Mouse (Mus musculus) c-Kit-positive CD71-positive TER-119-positive erythroid progenitor cells, embryonic 14.5 days (primary cell): Measurements from ENCODE around the gene Rxfp3.

ENCODE experiments used
- DNase-seq: peaks from one replicate; pipeline ENCODE4 v3.0.0-alpha.2; 2013; ENCODE audit warnings: low spot score

Gene Rxfp3

DNA sequence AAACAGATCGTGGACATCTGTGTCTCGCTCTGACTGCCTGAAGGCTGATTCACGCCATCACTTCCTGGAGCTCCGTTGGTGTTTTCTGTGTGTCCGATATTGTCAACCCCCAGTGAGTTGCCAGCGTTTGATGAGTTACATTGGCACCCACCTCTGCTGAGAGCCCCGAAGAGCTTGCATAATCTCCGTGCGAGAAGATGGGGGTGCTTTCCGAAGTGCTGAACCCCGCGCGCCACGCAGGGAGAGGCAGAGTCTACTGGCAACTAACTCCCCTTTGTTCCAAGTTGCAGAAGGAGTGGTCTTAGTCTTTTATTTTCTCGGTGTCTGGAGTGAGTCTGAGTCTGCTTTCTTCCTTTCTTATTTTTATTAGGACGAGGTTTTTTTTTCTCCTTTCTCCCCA, at the start of gene Rxfp3:
Gene Rxfp3 (minus strand): TSS at position 281 of the 400 bp plus-strand sequence.
- no peak for DNase-seq

DNA sequence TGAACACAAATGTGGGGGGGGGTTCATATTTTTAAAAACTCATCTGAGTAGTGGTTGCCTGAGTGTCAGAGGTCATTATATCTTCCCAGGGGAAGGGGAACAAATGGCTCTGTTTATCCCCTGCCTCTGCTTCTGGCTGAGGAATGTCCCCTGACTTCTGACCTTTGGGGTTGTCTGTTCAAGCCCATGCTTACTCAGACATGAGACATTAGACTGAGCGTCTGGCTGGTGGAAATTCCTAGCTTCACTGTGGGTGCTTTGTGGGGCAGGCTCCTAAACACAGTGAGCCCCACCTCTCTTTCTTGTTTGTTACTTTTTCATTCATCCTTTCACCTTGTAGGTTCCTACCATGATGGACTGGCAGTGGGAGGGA, 47.2 kb upstream of the Rxfp3 start:
- no peak for DNase-seq

DNA sequence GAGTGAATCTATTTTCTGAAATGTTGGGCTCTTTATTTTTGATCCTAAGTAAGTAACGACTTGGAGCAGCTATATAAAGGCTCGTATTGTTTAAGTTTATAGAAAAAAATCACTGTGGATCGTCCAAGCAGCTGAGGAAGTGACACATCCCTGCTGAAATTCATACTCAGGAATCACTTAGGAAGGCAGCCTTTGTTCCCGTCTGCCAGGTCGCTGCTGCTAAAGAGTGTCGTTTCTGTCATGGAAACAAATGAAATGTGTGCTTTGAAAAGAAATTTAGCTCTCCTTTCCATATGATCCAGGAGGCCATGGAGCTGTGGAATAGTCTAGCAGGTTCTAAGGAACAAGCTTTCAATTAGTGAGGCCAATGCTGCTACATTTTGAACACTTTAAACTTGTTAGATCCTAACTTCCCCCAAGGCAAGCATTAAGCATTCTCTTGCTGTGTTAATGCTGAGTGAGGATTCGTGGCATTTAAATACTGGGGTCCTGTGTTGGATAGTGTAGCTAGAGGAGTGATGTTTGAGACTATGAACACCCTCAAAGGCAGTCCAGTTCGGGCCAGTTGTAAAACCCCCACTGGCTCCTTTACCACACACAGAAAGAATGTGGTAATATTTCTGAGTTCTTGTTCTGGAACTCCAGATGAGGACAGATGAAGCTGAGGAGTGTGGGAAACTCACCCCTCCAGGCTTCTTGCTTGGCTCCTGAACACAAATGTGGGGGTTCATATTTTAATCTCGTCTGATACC, 46.6 kb upstream of the Rxfp3 start:
- no peak for DNase-seq

- DNase-seq, result no peak
Observed at GRCm38 (mm10) chr15:11083678-11084077, 45.9 kb upstream of the Rxfp3 start.

DNA sequence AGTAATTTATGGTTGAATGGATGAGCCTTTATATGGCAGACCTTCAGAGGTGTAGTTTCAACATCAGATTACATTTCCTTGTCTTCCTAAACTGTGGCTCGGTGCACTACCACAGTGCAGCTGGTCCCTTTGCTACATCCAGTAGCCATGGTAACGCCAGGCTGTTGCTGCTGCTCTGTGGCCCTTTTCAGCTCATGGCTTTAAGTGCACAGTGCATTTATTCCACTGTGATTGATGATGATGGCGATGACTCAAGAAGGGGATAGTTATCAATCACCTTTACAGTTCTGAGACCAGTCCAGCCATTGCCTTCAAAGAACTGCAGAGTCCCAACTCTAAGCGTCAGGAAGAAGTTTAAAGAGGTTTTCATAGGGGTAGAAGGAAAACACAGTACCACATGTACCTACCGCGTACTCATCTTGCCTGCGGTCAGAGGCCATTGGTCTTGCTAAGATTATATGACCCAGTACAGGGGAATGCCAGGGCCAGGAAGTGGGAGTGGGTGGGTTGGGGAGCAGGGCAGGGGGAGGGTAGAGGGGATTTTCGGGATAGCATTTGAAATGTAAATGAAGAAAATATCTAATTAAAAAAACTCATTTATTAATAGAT, 45.3 kb upstream of the Rxfp3 start:
- DNase-seq, result no peak

- DNase-seq, result no peak
Observed at GRCm38 (mm10) chr15:11075726-11076361, 38.1 kb upstream of the Rxfp3 start.

DNA sequence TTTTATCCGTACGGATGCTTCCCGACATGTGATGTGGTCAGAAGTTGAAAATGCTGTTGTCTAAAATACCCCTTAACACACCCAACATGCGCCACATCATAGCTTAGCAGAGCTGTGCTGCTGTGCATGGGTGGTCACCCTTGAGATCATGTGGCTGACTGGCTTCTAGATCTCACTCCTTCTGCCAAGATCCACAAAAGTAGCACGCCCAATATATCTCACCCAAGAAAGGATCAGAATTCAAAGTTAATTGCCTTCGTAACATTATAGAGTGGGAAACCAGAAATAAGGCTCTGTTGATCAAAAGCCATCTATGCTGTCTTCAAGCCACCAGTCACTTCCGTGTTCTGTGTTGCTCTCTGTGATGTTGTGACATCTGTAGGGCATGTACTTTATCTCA, 30.1 kb upstream of the Rxfp3 start:
- DNase-seq, result no peak

GRCm38 (mm10) chr15:11066299-11066698, 28.5 kb upstream of the Rxfp3 start:
- no peak for DNase-seq

DNA sequence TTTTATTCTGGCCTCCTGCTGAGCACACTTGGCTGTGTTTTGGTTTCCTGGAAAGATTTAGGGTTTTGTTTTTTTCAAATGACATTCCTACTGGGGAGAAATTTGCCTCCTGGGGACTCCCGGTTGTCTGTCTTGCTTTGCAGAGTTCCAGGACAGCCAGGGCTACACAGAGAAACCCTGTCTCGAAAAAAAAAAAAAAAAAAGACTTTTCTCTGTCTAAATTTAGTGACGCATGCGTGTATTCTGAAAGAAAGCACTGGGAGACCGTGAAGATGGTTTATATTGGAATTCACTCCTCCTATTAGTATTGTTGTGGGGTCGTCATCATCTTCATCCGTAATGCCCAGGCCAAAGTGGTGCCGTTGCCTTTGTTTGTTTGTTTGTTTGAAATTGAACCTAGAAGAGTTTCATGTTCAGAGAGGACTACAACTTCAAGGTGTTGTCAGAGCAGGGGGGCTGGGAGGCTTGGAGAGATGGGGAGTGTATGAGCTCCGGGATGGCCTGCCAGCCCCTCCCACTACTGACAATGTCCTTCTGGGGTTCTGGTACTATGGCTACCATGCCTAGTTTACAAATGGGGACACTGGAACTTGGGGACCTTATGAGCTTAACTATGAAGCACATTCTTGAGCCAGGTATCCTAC, 27.9 kb upstream of the Rxfp3 start:
- no peak for DNase-seq

GRCm38 (mm10) chr15:11064558-11065411, 27.0 kb upstream of the Rxfp3 start, which contains the start of gene Adamts12:
Adamts12 (plus strand) TSS chr15:11064790.
- DNase-seq, result no peak

- DNase-seq, result no peak
Observed at GRCm38 (mm10) chr15:11064160-11064557, 26.4 kb upstream of the Rxfp3 start.

GRCm38 (mm10) chr15:11062903-11063302, 25.1 kb upstream of the Rxfp3 start:
- no peak for DNase-seq

DNA sequence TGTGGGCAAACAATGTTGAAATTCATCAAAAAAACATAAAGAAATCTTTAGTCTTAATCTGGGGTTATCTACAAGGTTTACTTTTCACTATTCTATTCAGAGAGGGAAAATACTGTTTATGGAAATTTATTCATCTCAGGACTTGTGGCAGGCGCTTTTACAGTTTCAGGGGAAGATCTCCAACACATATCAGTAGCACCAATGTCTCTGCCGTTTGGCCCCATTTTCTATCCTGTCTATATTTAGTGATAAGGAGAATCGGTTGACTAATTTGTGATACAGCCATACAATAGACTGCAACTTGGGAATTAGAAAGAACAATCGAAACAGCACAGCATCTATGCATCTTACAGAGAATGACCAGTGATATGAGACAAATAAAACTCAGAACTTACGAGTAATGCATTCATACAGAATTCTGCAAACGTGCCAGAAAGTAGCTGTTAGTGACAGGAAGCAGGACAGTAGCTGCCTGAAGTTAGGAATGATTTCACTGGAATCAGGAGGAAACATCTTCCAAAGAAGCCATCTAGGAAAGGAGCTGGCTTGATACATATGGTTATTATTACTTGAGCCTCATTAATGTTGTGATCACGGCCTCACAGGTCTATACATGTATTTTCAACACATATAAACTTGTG, 16.8 kb upstream of the Rxfp3 start:
- DNase-seq, result no peak

GRCm38 (mm10) chr15:11053678-11054439, 16.1 kb upstream of the Rxfp3 start:
- no peak for DNase-seq

DNA sequence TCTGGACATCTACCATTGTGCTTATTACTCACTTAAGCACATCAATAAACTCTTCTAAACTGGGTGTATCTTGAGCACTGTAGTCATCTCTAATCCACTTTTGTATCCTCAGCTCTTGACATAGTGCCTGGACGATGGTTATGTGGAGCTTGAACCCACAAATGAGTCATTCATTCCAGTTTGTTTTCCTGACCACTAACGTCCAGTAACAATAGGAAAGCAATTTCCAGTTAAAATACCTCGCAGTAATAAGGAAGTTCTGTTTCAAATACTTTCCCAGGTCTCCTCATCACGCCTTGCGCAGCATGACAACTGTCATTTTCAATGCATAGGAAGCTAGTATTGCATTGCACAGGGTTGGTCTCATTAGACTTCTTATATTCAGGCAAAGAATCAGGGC, 5.0 kb upstream of the Rxfp3 start:
- DNase-seq, result no peak

- DNase-seq, result no peak
Observed at GRCm38 (mm10) chr15:11041229-11041628, 3.4 kb upstream of the Rxfp3 start.

DNA sequence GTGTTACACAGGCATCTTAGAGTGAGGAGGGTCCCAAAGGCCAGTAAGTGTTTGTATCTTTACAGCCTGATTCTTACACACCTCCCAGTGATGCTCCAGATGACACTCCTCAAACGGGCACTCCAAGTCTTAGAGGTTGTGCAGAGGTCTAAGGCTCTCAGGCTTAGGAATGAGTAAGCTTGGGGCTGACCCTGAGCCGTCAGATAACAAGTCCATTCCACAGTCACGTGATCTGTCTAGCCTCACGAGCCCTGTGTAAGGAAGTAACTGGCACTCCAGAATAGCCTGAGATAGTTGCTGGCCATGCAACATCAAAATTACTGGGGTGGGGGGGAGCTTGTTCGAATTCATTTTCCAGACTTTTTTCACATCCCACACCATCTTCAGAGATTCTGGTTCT, 2.3 kb upstream of the Rxfp3 start:
- no peak for DNase-seq

DNA sequence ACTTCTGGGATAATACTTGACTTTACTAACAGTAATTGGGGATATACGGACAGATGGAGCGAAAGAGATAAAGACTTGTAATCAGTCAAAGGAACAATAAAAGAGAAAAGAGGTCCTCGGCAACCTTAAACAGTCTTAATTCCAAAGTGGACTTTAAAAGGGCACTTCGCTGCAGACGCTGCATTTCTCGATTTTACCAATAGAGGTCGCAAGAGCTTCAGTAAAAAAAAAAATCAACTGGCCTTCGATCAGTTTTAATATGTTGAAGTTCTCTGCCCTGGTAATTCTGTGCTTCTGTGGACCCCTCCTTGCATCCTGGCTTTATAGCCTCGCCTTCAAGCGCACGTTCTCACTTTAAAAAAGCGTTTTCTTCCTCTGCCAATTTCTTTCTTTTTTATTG, 685 bp upstream of the Rxfp3 start:
- peak; percentile 13 for DNase-seq

- DNase-seq, result no peak
Observed at GRCm38 (mm10) chr15:11037376-11037695, 455 bp downstream of the Rxfp3 start.

DNA sequence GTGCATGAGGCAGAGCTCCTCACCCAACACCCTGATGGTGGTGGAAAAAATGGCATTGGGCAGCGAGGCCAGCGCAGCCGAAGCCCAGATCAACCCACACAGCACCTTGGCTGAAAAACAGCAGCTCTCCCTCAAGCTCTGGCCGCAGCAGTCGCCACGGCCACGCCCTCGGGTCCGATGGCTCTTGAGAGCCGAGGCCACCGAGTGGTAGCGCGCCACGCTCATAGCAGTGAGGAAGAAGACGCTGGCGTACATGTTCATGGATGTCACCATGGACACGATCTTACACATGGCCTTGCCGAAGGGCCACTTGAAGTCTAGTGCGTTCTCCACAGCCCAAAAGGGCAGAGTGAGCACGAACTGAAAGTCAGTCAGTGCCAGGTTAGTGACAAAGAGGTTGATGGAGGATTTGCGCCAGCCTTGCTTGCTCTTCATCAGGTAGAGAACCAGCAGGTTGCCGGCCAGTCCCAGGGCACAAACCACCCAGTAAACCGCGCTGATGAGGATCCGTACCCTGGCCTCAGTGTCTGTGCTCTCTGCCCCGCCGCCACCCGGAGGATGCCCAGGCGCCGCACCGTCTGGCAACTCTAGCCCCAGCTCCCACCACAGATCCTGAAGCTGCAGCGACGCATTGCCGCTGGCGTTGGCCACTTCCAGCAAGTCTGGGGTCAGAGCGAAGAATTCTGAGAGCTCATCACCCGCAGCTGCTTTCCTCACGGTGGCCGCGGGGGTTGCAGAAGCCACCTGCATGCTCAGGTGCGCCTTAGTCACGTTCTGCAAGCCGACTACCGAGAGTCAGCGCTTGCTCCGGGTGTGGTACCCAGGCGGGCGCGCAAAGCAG, 1.0 kb downstream of the Rxfp3 start:
- no peak for DNase-seq
